Mouse (Mus musculus) liver (tissue): ENCODE measurements around the gene Myh14.

Source experiments
- DNase-seq: peaks from one replicate; pipeline ENCODE4 v3.0.0-alpha.2; 2020; ENCODE audit warnings: mixed read lengths

Myh14 gene

GRCm38 (mm10) chr7:44630437-44630836 is 40.2 kb downstream of the Myh14 start:
- no peak for DNase-seq

- no peak for DNase-seq
These were observed 42.1 kb downstream of the Myh14 start for GRCm38 (mm10) chr7:44628402-44629034.

- DNase-seq, result no peak
These were observed 43.7 kb downstream of the Myh14 start for GRCm38 (mm10) chr7:44626966-44627365.

- DNase-seq, result no peak
These were observed 44.6 kb downstream of the Myh14 start for GRCm38 (mm10) chr7:44626068-44626385.

GRCm38 (mm10) chr7:44625241-44626067 is 45.2 kb downstream of the Myh14 start:
- DNase-seq, result no peak

GRCm38 (mm10) chr7:44624828-44625227 is 45.8 kb downstream of the Myh14 start:
- no peak for DNase-seq

DNA sequence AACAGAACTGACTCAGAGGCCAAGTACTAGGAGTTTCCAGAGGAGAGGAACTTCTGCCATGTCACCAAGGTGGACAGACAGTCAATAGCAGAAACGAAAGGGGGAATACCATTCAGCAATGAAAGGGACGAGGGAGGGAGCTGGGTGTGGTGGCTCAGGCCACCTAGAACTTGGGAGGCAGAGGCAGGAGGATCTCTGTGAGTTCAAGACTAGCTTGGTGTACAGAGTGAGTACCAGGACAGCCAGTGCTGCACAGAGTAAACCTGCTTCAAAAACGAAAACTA is 46.2 kb downstream of the Myh14 start:
- no peak for DNase-seq

DNA sequence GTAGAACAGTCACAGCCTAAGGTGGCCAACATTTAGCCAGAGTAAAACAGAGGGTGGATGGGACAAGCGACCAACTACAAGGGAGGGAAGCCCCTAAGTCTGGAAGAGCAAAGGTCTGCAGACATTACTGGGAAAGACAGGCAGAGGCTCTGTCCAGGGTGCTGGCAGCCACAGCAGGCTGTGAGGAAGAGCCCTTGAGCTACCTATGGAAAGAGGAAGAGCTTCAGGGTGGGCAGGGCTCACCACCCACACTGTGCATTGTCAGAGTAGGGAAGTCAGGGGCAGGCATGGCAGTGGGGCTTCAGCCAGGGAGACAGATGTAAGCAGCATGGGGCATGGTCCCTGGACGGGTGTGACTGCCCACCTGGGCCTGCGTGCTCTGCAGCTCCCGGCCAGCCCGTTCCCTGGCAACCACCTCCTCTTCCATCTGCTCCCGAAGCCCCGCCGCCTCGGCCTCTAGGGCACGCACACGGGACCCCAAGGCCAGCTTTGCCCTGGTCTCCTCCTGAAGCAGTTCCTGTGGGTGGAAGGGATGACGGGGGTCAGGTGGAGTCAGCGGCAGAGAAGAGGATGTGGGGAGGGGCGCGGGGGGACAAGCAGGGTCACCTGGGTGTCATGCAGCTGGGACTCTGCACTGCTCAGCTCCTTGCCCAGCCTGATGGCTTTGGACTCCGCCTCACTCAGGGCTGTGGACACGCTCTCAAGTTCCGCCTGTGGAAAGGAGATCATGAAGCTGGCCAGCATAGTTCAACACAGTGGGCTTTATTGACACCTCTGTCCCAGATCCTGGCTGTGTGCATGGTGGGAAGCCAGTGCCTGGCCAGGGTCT is 46.7 kb downstream of the Myh14 start:
- peak; percentile 17 for DNase-seq

DNA sequence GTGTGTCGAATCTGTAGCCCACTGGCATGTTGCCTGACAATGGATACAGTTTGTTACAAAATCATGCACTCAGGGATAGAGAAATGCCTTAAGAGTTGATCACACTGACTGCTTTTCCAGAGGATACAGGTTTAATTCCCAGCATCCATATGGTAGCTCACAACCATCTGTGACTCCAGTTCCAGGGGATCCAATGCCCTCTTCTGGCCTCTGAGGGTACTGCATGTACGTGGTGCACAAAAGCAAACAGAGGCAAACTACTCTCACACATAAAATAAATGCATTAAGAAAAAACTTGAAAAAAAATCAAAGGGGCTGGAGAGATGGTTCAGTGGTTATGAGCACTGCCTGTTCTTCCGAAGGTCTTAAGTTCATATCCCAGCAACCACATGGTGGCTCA is 53.6 kb downstream of the Myh14 start:
- no peak for DNase-seq

- DNase-seq, result no peak
These were observed 54.7 kb downstream of the Myh14 start for GRCm38 (mm10) chr7:44615987-44616386.

GRCm38 (mm10) chr7:44615309-44615708 is 55.3 kb downstream of the Myh14 start:
- no peak for DNase-seq

- DNase-seq, result peak; percentile 31
These were observed 56.5 kb downstream of the Myh14 start for GRCm38 (mm10) chr7:44614041-44614688.

- no peak for DNase-seq
These were observed 58.5 kb downstream of the Myh14 start for GRCm38 (mm10) chr7:44612192-44612591.

GRCm38 (mm10) chr7:44606171-44606901 is 64.3 kb downstream of the Myh14 start:
- DNase-seq, result no peak

DNA sequence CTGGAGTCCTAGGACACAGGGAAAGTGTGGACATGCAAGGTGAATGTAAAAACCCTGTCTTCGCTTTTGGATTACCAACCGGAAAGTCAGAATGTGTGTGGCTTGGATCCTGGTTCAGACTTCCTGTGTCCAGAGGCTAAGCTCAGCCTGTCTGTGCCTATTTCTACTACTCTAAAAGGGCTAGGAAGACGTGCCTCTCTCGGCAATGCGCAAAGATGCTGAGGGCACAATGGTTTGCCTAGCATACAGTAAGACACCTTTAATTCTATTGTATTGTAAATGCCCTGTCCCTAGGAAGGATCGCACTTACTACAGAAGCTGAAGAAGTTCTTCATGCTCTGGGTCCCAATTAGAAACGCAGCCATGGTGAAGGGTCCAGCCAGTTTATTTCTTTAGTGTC is 65.2 kb downstream of the Myh14 start:
- DNase-seq, result no peak

DNA sequence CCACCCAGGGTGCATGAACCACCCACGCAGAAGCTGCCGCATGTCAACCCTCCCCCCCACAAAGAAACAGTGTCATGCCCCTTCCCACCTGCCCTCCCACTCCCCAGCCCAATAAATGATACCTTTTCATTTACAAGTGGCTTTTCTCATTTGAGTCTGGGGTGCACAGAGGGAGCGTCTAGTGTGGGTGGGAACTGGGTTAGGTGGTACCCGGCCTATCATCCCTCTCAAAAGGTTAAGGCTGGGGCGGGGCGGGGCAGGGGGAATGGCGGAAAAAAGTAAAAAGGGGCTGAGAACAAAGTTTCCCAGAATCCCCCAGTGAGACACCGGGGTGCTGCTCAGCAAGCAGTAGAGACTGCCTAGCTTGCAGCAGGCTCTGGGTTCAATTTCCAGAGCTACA is 66.0 kb downstream of the Myh14 start:
- DNase-seq, result no peak

- DNase-seq, result peak; percentile 49
These were observed 66.5 kb downstream of the Myh14 start for GRCm38 (mm10) chr7:44604139-44604606.

- no peak for DNase-seq
These were observed 67.3 kb downstream of the Myh14 start for GRCm38 (mm10) chr7:44603186-44603855.

GRCm38 (mm10) chr7:44602443-44602842 is 68.2 kb downstream of the Myh14 start:
- no peak for DNase-seq

- DNase-seq, result no peak
These were observed 69.0 kb downstream of the Myh14 start for GRCm38 (mm10) chr7:44601646-44602045.

DNA sequence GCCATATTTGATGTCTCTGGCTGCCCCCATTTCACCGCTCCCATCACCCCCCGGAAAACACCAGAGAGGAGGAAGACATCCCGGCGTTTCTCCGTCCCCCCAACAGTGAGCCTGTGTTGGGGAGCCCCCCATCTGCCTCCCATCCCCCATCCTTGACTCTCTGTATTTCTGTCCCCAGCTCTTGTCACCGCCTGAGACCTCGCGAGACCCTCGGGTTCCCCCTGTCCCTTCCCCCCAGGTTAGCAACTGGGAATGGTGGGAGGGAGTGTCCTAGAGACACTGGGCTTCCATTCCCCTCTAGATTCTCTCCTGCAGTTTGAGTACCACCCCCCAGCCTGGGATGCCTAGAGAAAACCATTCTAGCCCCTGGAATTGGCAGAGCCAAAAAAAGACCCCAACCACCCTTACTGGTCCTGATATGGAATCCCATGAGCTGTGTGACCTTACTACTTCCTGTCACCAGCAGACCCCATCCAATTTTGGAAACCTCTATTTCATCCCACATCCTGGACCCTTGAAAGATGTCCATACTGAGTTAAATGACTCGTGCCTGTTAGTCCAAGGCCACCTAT is 69.9 kb downstream of the Myh14 start:
- DNase-seq, result no peak

DNA sequence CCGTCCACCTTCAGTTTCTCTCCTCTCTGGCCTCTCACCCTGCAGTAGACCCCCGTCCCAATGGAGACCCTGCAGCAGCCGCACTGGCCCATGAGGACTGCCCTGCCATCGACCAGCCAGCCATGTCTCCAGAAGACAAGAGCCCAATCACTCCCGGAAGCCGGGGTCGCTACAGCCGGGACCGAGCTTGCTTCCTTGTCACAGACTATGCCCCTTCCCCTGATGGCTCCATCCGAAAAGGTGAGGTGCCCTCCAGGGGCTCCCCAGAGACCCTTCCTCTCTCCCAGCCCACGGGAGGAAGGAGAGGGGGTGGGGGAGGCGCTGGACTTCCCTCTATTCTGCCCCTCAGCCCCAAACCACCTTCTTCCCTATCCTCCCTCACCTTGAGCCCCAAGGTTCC is 72.3 kb downstream of the Myh14 start:
- DNase-seq, result no peak
